Mouse (Mus musculus) limb, embryonic 15.5 days (tissue): ENCODE data around the gene Slc6a8. TPM values are rescaled to one million over a fixed set of nuclear protein-coding genes. Genes with fewer than 3 reads are reported as not detected.

Experiments
- ATAC-seq: fragments of 200-750 bp; cut with Nextera tagmentation; 2 replicates; pipeline ENCODE4 v1.8.0; 2017; ENCODE audit warnings: low read depth, moderate TSS enrichment; ENCODE audit not compliant: insufficient number of reproducible peaks, low FRiP score, low TSS enrichment
- H3K27ac ChIP-seq: fragments of 300-500 bp; sonication (generic); 2 replicates; pipeline ENCODE4 v1.5.1; 2015; ENCODE audit warnings: moderate library complexity, mild to moderate bottlenecking, inconsistent platforms
- H3K27me3 ChIP-seq: fragments of 300-500 bp; sonication (generic); 2 replicates; pipeline ENCODE4 v1.6.1; 2015; ENCODE audit warnings: inconsistent platforms
- H3K36me3 ChIP-seq: fragments of 300-500 bp; sonication (generic); 2 replicates; pipeline ENCODE4 v1.6.1; 2015; ENCODE audit warnings: inconsistent platforms
- H3K4me1 ChIP-seq: fragments of 300-500 bp; sonication (generic); 2 replicates; pipeline ENCODE4 v1.6.1; 2015; ENCODE audit warnings: inconsistent platforms
- H3K4me2 ChIP-seq: fragments of 300-500 bp; sonication (generic); 2 replicates; pipeline ENCODE4 v1.6.1; 2015; ENCODE audit warnings: mild to moderate bottlenecking, inconsistent platforms
- H3K4me3 ChIP-seq: fragments of 300-500 bp; sonication (generic); 2 replicates; pipeline ENCODE4 v1.5.1; 2015; ENCODE audit warnings: mild to moderate bottlenecking, inconsistent platforms
- H3K9ac ChIP-seq: fragments of 300-500 bp; sonication (generic); 2 replicates; pipeline ENCODE4 v1.6.1; 2015; ENCODE audit warnings: inconsistent platforms
- H3K9me3 ChIP-seq: fragments of 300-500 bp; sonication (generic); 2 replicates; pipeline ENCODE4 v1.6.1; 2016; ENCODE audit warnings: inconsistent platforms
- WGBS: fragments of 180-500 bp; shearing (Covaris S2); methylation state at CpG from one replicate; pipeline ENCODE4 v1.1.7; 2015; 5-methylcytosine and 5-hydroxymethylcytosine counted together
- polyA plus RNA-seq: library from polyadenylated mRNA; unstranded; fragments of >200 nt; fragmentation: Nextera tagmentation; extraction: Ambion mirVana; gene quantifications from 2 replicates; pipeline ENCODE4 v1.2.1, GENCODE M21; 2015

Slc6a8 gene
- 7.2 and 8.3 TPM in 2 replicates for polyA plus RNA-seq

GRCm38 (mm10) chrX:73672879-73673618, at the start of gene Slc6a8:
TSS of gene Slc6a8 (plus strand) at chrX:73673150.
- Histone ChIP-seq H3K36me3 (peaks cover 19% of the 10 kb centered on the region), H3K27me3 (0 out of 2 replicates have a peak, but pooled peaks cover 7% of the 10 kb centered on the region), H3K9me3 (no peaks in the 10 kb centered on the region), H3K4me2 (peak within 1 kb of the TSS; percentile 67), H3K4me3 (peak within 1 kb of the TSS; percentile 63), H3K27ac (peak within 1 kb of the TSS; percentile 76), H3K4me1 (peaks cover 15% of the 10 kb centered on the region), H3K9ac (peak within 1 kb of the TSS; percentile 63)
- peak; percentile 71 for ATAC-seq
- 21% methylated on average over 31 of the region's 72 CpGs for WGBS

- Histone ChIP-seq H3K9ac (no peak overlapping the region), H3K36me3 (no peaks in the 10 kb centered on the region), H3K4me1 (no peaks in the 10 kb centered on the region), H3K4me3 (no peak overlapping the region), H3K4me2 (no peak overlapping the region), H3K27ac (no peak overlapping the region), H3K9me3 (no peaks in the 10 kb centered on the region), H3K27me3 (peaks cover 7% of the 10 kb centered on the region; the same call in 1 of the 2 replicates)
- ATAC-seq = no peak
These were observed 46.0 kb upstream of the Slc6a8 start for GRCm38 (mm10) chrX:73626981-73627380.

- no peaks in the 10 kb centered on the region for H3K9me3 ChIP-seq
- no peaks in the 10 kb centered on the region for H3K36me3 ChIP-seq
- no peak overlapping the region for H3K27ac ChIP-seq
- 34% methylated on average over 19 of the region's 19 CpGs for WGBS
- 0 out of 2 replicates have a peak overlapping the region, but pooled peaks have one; percentile 10 for H3K4me3 ChIP-seq
- peaks cover 63% of the 10 kb centered on the region for H3K27me3 ChIP-seq
- peaks cover 23% of the 10 kb centered on the region for H3K4me1 ChIP-seq
- H3K9ac ChIP-seq = no peak overlapping the region
- H3K4me2 ChIP-seq = peak overlapping the region; percentile 33
- no peak; the same call in 1 of the 2 replicates for ATAC-seq
These were observed 37.5 kb upstream of the Slc6a8 start for GRCm38 (mm10) chrX:73635425-73635824.

- Histone ChIP-seq H3K4me2 (peak overlapping the region; percentile 71), H3K4me3 (peak overlapping the region; percentile 32), H3K9ac (no peak overlapping the region), H3K27ac (no peak overlapping the region), H3K9me3 (no peaks in the 10 kb centered on the region), H3K27me3 (peaks cover 75% of the 10 kb centered on the region), H3K36me3 (no peaks in the 10 kb centered on the region), H3K4me1 (peaks cover 23% of the 10 kb centered on the region)
- ATAC-seq = no peak
- 18% methylated on average over 16 of the region's 19 CpGs for WGBS
These were observed 35.5 kb upstream of the Slc6a8 start for GRCm38 (mm10) chrX:73637415-73637814.

GRCm38 (mm10) chrX:73639255-73639675, 33.7 kb upstream of the Slc6a8 start, which contains the start of gene Dusp9:
TSS of gene Dusp9 (plus strand) at chrX:73639419.
- 31% methylated on average over 24 of the region's 28 CpGs for WGBS

GRCm38 (mm10) chrX:73639901-73640469, 33.0 kb upstream of the Slc6a8 start:
- Histone ChIP-seq H3K27me3 (peaks cover 66% of the 10 kb centered on the region), H3K9ac (no peak overlapping the region), H3K4me2 (peak overlapping the region; percentile 63), H3K4me3 (peak overlapping the region; percentile 39), H3K4me1 (peaks cover 23% of the 10 kb centered on the region), H3K27ac (no peak overlapping the region), H3K9me3 (no peaks in the 10 kb centered on the region), H3K36me3 (no peaks in the 10 kb centered on the region)
- 22% methylated on average over 41 of the region's 41 CpGs for WGBS
- no peak for ATAC-seq

More at GRCm38 (mm10) chrX:73639255-73639675, 33.7 kb upstream of the Slc6a8 start, which contains the start of gene Dusp9:
- Histone ChIP-seq H3K4me3 (peak within 1 kb of the TSS; percentile 39), H3K4me1 (peaks cover 23% of the 10 kb centered on the region), H3K9me3 (no peaks in the 10 kb centered on the region), H3K4me2 (peak within 1 kb of the TSS; percentile 63), H3K27me3 (peaks cover 72% of the 10 kb centered on the region), H3K27ac (no peak within 1 kb of the TSS), H3K9ac (0 out of 2 replicates have a peak within 1 kb of the TSS, but pooled peaks have one; percentile 2), H3K36me3 (no peaks in the 10 kb centered on the region)
- peak; percentile 52 for ATAC-seq

GRCm38 (mm10) chrX:73645121-73645520, 27.8 kb upstream of the Slc6a8 start:
- Histone ChIP-seq H3K9ac (no peak overlapping the region), H3K9me3 (no peaks in the 10 kb centered on the region), H3K36me3 (no peaks in the 10 kb centered on the region), H3K27ac (no peak overlapping the region), H3K4me1 (0 out of 2 replicates have a peak, but pooled peaks cover 2% of the 10 kb centered on the region), H3K4me2 (no peak overlapping the region), H3K4me3 (no peak overlapping the region), H3K27me3 (peaks cover 18% of the 10 kb centered on the region)
- 31% methylated on average over 4 of the region's 4 CpGs for WGBS
- no peak for ATAC-seq

GRCm38 (mm10) chrX:73650869-73651268, 22.1 kb upstream of the Slc6a8 start:
- Histone ChIP-seq H3K4me3 (no peak overlapping the region), H3K9me3 (no peaks in the 10 kb centered on the region), H3K27me3 (0 out of 2 replicates have a peak, but pooled peaks cover 2% of the 10 kb centered on the region), H3K4me2 (no peak overlapping the region), H3K36me3 (no peaks in the 10 kb centered on the region), H3K4me1 (no peaks in the 10 kb centered on the region), H3K9ac (no peak overlapping the region), H3K27ac (no peak overlapping the region)
- ATAC-seq = no peak
- 64% methylated on average over 3 of the region's 3 CpGs for WGBS

- Histone ChIP-seq H3K9me3 (no peaks in the 10 kb centered on the region), H3K4me2 (no peak overlapping the region), H3K9ac (no peak overlapping the region), H3K4me1 (no peaks in the 10 kb centered on the region), H3K4me3 (no peak overlapping the region), H3K27me3 (0 out of 2 replicates have a peak, but pooled peaks cover 2% of the 10 kb centered on the region), H3K36me3 (no peaks in the 10 kb centered on the region), H3K27ac (no peak overlapping the region)
- ATAC-seq = no peak
- 83% methylated on average over 6 of the region's 6 CpGs for WGBS
These were observed 19.6 kb upstream of the Slc6a8 start for GRCm38 (mm10) chrX:73653392-73653791.

- Histone ChIP-seq H3K9ac (no peak overlapping the region), H3K27me3 (0 out of 2 replicates have a peak, but pooled peaks cover 2% of the 10 kb centered on the region), H3K4me1 (no peaks in the 10 kb centered on the region), H3K36me3 (no peaks in the 10 kb centered on the region), H3K27ac (no peak overlapping the region), H3K4me2 (no peak overlapping the region), H3K4me3 (no peak overlapping the region), H3K9me3 (no peaks in the 10 kb centered on the region)
- ATAC-seq = no peak
- 12% methylated on average over 6 of the region's 6 CpGs for WGBS
These were observed 18.8 kb upstream of the Slc6a8 start for GRCm38 (mm10) chrX:73654177-73654576.

GRCm38 (mm10) chrX:73655529-73655928, 17.4 kb upstream of the Slc6a8 start:
- Histone ChIP-seq H3K4me3 (no peak overlapping the region), H3K27me3 (0 out of 2 replicates have a peak, but pooled peaks cover 2% of the 10 kb centered on the region), H3K36me3 (no peaks in the 10 kb centered on the region), H3K4me1 (no peaks in the 10 kb centered on the region), H3K9me3 (no peaks in the 10 kb centered on the region), H3K27ac (no peak overlapping the region), H3K9ac (no peak overlapping the region), H3K4me2 (no peak overlapping the region)
- WGBS = 76% methylated on average over 3 of the region's 3 CpGs
- no peak for ATAC-seq

GRCm38 (mm10) chrX:73658391-73658790, 14.6 kb upstream of the Slc6a8 start:
- H3K4me3 ChIP-seq = no peak overlapping the region
- WGBS = 45% methylated on average over 7 of the region's 7 CpGs
- no peaks in the 10 kb centered on the region for H3K4me1 ChIP-seq
- H3K4me2 ChIP-seq = no peak overlapping the region
- no peaks in the 10 kb centered on the region for H3K36me3 ChIP-seq
- H3K27ac ChIP-seq = no peak overlapping the region
- no peak overlapping the region for H3K9ac ChIP-seq
- no peaks in the 10 kb centered on the region for H3K27me3 ChIP-seq
- ATAC-seq = no peak
- no peaks in the 10 kb centered on the region for H3K9me3 ChIP-seq
